Mouse (Mus musculus): ENCODE results near the gene Gstt1. TPM values are rescaled to one million over a fixed set of nuclear protein-coding genes. Genes with fewer than 3 reads are reported as not detected.
"Not testable (repeated sequence)": the region's sequence is repeated elsewhere in the genome, so short reads cannot be mapped to it uniquely, and the experiment has no call there.

Gstt1 gene
- 3.9 and 4.2 TPM in 2 replicates for polyA plus RNA-seq (2016; fragmentation: Nextera tagmentation; extraction: Ambion mirVana)

- peak within 1 kb of the TSS; percentile 59 for H3K9ac ChIP-seq
- H3K36me3 ChIP-seq, result no peaks in the 10 kb centered on the region
- H3K27ac ChIP-seq (ENCODE audit: poor library complexity, severe bottlenecking), result no peak within 1 kb of the TSS
- H3K4me1 ChIP-seq (replicated peaks), result peaks cover 20% of the 10 kb centered on the region
- peak within 1 kb of the TSS; percentile 91 for H3K4me2 ChIP-seq
- H3K4me3 ChIP-seq, result peak within 1 kb of the TSS; percentile 50
- no peaks in the 10 kb centered on the region for H3K9me3 ChIP-seq (replicated peaks)
- ATAC-seq (ENCODE audit: insufficient number of reproducible peaks, low FRiP score), result 0 out of 2 replicates have a peak, but pooled peaks have one; percentile 33
- H3K27me3 ChIP-seq (replicated peaks), result 0 out of 2 replicates have a peak, but pooled peaks cover 5% of the 10 kb centered on the region
- 2% methylated on average over 18 of the region's 18 CpGs for WGBS
These were observed at the start of gene Gstt1 for GRCm38 (mm10) chr10:75798176-75798696. Gene Gstt1 (minus strand): TSS chr10:75798584.

DNA sequence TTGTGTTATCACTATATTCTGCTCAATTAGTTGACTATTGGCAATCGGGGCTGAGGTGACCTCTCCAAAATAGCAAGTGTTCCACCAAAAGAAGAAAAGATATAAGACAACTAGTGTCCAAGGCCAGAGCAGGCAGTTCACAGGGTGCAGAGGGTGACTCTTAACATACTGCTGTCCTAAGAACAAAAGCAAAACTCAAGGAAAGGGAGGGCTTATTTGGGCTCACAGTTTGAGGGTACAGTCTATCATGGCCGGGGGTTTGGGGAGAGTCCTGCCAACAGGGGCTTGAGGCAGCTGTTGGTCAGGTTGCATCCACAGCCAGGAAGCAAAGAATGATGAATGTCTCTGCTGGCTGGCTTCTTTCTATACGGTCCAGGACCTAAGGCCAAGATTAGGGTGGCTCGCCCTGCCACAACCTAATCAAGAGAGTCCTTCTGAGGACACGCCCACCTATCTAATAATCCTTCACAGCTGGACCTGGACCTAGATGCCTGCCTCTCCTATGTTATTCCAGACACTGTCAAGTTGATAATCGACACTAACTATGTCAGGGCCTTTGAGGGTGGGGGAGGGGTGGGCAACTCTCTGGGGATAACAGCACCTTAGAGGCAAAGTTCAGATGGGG lies 47.0 kb upstream of the Gstt1 start:
- Histone ChIP-seq H3K4me2 (no peak overlapping the region), H3K36me3 (no peaks in the 10 kb centered on the region), H3K9me3 (replicated peaks) (no peaks in the 10 kb centered on the region), H3K27me3 (replicated peaks) (peaks cover 3% of the 10 kb centered on the region), H3K4me3 (no peak overlapping the region), H3K9ac (no peak overlapping the region), H3K4me1 (replicated peaks) (no peaks in the 10 kb centered on the region), H3K27ac (ENCODE audit: poor library complexity, severe bottlenecking) (no peak overlapping the region)
- 0 out of 2 replicates have a peak, but pooled peaks have one; percentile 24 for ATAC-seq (ENCODE audit: insufficient number of reproducible peaks, low FRiP score)
- 61% methylated on average over 6 of the region's 6 CpGs for WGBS

- H3K27ac ChIP-seq (ENCODE audit: poor library complexity, severe bottlenecking), result no peak overlapping the region
- H3K4me3 ChIP-seq, result no peak overlapping the region
- H3K9me3 ChIP-seq (replicated peaks), result no peaks in the 10 kb centered on the region
- peaks cover 6% of the 10 kb centered on the region for H3K27me3 ChIP-seq (replicated peaks)
- ATAC-seq (ENCODE audit: insufficient number of reproducible peaks, low FRiP score), result no peak
- H3K4me1 ChIP-seq (replicated peaks), result no peaks in the 10 kb centered on the region
- WGBS, result 57% methylated on average over 1 of the region's 1 CpGs
- no peak overlapping the region for H3K9ac ChIP-seq
- H3K36me3 ChIP-seq, result no peaks in the 10 kb centered on the region
- H3K4me2 ChIP-seq, result no peak overlapping the region
These were observed 46.4 kb upstream of the Gstt1 start for GRCm38 (mm10) chr10:75844800-75845199.

- not testable (repeated sequence) for H3K27ac ChIP-seq (ENCODE audit: poor library complexity, severe bottlenecking); H3K9me3 ChIP-seq (replicated peaks); ATAC-seq (ENCODE audit: insufficient number of reproducible peaks, low FRiP score); H3K4me3 ChIP-seq; H3K27me3 ChIP-seq (replicated peaks); H3K4me2 ChIP-seq; H3K36me3 ChIP-seq; H3K4me1 ChIP-seq (replicated peaks); H3K9ac ChIP-seq
- WGBS, result 81% methylated on average over 6 of the region's 6 CpGs
These were observed 45.5 kb upstream of the Gstt1 start for GRCm38 (mm10) chr10:75843898-75844297.

DNA sequence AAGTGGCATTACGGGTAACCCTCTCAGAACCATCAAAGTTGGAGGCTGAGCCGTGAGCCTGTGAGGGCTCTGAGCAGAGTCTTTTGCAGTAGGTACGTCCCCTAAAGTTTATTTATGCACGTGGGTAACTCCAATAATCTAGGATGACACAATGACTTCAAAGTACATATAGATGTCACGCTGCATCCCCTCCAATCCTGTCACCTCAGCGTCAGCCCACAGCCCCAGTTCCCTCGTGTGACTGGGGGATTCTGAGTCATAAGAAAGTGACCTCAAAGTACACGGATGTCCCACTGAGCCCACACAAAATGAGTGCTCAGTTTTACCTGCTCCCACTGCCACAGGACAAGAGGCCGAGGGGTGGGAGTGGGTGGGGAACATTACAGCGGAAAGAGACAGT lies 40.7 kb upstream of the Gstt1 start:
- no peak for ATAC-seq (ENCODE audit: insufficient number of reproducible peaks, low FRiP score)
- Histone ChIP-seq H3K27ac (ENCODE audit: poor library complexity, severe bottlenecking) (no peak overlapping the region), H3K9ac (no peak overlapping the region), H3K27me3 (replicated peaks) (peaks cover 6% of the 10 kb centered on the region; the same call in 1 of the 2 replicates), H3K4me3 (no peak overlapping the region), H3K4me1 (replicated peaks) (peaks cover 21% of the 10 kb centered on the region), H3K36me3 (no peaks in the 10 kb centered on the region), H3K4me2 (no peak overlapping the region), H3K9me3 (replicated peaks) (no peaks in the 10 kb centered on the region)
- WGBS, result 83% methylated on average over 10 of the region's 10 CpGs

DNA sequence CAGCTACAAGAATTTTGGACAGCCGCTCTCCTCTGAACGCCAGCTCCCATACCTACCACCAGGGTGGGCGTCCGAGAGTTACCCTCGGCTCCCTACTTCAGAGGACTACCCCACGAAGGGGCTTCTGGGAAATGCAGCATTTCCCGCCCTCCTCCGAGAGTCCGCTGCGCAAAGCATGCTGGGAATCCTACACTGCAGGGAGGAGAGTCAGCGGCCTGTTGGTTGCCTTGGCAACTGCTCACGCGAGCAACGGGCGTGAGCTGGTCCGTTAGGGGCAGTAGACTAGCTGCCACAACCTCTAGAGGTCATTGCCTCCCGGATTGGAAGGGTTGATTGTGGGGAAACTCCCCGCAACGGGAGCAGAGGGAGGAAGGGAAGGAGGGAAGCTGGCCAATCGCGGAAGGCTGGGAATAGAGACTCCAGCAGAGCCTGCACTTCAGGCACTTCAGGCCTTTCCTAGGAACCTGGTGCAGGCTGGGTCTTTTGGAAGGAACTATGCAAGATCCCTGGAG lies 38.9 kb upstream of the Gstt1 start, which contains the start of gene Gstt2:
TSS of gene Gstt2 (minus strand) at position 177 of the 512 bp plus-strand sequence.
- Histone ChIP-seq H3K4me1 (replicated peaks) (peaks cover 21% of the 10 kb centered on the region), H3K36me3 (no peaks in the 10 kb centered on the region), H3K4me3 (peak within 1 kb of the TSS; percentile 44), H3K27ac (ENCODE audit: poor library complexity, severe bottlenecking) (peak within 1 kb of the TSS; percentile 84), H3K4me2 (peak within 1 kb of the TSS; percentile 78), H3K9me3 (replicated peaks) (no peaks in the 10 kb centered on the region), H3K27me3 (replicated peaks) (peaks cover 6% of the 10 kb centered on the region), H3K9ac (peak within 1 kb of the TSS; percentile 66)
- peak; percentile 90 for ATAC-seq (ENCODE audit: insufficient number of reproducible peaks, low FRiP score)
- WGBS, result under 1% methylated on average over 21 of the region's 21 CpGs

DNA sequence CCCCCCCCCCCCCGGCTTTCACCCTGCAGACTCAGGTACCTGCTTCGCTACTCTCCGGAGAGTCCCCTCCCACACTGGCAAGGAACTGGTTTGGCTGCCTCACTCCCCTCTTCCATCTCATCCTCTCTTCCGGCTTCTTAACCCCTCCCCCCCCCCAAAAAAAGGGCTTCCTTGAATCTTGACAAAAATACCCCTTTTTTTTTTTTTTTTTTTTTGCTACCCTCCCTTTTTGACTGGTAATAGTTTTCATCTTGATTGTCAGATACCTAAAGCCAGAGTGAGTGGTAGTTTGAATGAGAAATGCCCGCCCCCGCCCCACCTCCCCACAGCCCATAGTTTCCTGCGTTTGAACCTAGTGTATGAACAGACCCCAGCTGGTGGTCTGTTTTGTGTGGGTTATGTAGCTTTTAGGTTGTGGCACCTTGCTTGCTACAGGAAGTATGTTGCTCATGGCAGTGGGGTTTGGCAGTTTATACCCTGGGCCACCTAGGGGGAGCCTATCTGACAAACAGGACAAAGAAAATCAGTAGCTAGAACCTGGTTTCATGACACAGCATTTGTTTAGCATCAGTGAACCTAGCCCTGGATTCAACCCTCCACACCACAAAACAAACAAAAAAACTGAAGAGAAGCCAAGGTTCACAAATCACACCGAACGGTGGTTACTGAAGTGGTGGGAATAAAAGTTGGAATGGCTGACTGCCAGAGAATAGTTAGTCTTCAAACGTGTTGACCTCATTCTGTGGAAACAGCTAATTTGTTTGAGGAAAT lies 37.6 kb upstream of the Gstt1 start:
- Histone ChIP-seq H3K27ac (ENCODE audit: poor library complexity, severe bottlenecking) (no peak overlapping the region), H3K36me3 (no peaks in the 10 kb centered on the region), H3K4me1 (replicated peaks) (peaks cover 21% of the 10 kb centered on the region), H3K4me2 (peak overlapping the region; percentile 81), H3K4me3 (peak overlapping the region; percentile 30), H3K27me3 (replicated peaks) (peaks cover 6% of the 10 kb centered on the region), H3K9ac (peak overlapping the region; percentile 26; the same call in 1 of the 2 replicates), H3K9me3 (replicated peaks) (no peaks in the 10 kb centered on the region)
- WGBS, result 34% methylated on average over 6 of the region's 10 CpGs
- no peak for ATAC-seq (ENCODE audit: insufficient number of reproducible peaks, low FRiP score)

GRCm38 (mm10) chr10:75835307-75835706 lies 36.9 kb upstream of the Gstt1 start:
- H3K4me2 ChIP-seq, result peak overlapping the region; percentile 81
- peaks cover 21% of the 10 kb centered on the region for H3K4me1 ChIP-seq (replicated peaks)
- under 1% methylated on average over 10 of the region's 10 CpGs for WGBS
- H3K4me3 ChIP-seq, result peak overlapping the region; percentile 30
- peaks cover 1% of the 10 kb centered on the region for H3K27me3 ChIP-seq (replicated peaks)
- peak overlapping the region; percentile 26; the same call in 1 of the 2 replicates for H3K9ac ChIP-seq
- no peak overlapping the region for H3K27ac ChIP-seq (ENCODE audit: poor library complexity, severe bottlenecking)
- no peak for ATAC-seq (ENCODE audit: insufficient number of reproducible peaks, low FRiP score)
- H3K36me3 ChIP-seq, result no peaks in the 10 kb centered on the region
- H3K9me3 ChIP-seq (replicated peaks), result no peaks in the 10 kb centered on the region

DNA sequence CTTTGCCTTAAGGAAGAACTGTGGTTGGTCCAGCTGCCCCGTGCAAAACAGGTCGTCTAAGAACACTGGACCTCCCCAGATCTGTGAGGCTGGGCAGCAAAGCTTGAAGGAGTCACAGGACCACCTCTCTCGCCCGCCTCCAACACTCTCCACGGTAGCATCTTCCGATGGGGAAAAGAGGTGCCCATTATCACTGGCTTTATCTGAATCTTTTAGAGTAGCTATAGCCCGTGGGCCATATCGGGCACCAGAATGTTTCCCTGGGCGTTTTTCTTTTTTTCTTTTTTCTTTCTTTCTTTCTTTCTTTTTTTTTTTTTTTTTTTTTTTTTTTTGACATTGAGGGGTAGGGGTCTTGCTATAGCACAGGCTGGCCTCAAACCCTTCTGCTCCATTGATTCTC lies 36.3 kb upstream of the Gstt1 start:
- H3K4me1 ChIP-seq (replicated peaks), result peaks cover 21% of the 10 kb centered on the region
- peak overlapping the region; percentile 81 for H3K4me2 ChIP-seq
- H3K4me3 ChIP-seq, result peak overlapping the region; percentile 47
- peak overlapping the region; percentile 68 for H3K9ac ChIP-seq
- H3K9me3 ChIP-seq (replicated peaks), result no peaks in the 10 kb centered on the region
- H3K36me3 ChIP-seq, result no peaks in the 10 kb centered on the region
- ATAC-seq (ENCODE audit: insufficient number of reproducible peaks, low FRiP score), result no peak
- no peaks in the 10 kb centered on the region; the same call in 1 of the 2 replicates for H3K27me3 ChIP-seq (replicated peaks)
- 4% methylated on average over 9 of the region's 9 CpGs for WGBS
- H3K27ac ChIP-seq (ENCODE audit: poor library complexity, severe bottlenecking), result no peak overlapping the region

DNA sequence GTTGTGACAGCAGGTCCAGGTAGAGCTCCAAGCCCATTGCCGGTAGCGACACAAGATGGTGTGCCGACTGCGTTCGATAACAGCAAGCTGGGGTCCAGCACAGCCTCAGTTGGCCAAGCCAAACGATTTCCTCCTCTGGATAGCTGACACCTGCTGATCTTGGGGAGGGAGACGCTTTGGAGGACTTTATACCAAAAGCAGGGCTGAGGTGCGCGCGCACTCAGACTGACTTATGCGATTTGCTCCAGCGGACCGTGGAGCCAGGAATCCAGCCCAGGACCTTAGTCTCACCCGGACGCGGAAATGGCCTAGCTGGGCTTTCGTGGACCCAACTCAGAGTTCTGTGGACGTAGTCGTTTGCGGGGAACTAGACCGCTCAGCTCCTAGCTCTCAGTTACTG lies 35.9 kb upstream of the Gstt1 start:
- ATAC-seq (ENCODE audit: insufficient number of reproducible peaks, low FRiP score), result 0 out of 2 replicates have a peak, but pooled peaks have one; percentile 10
- Histone ChIP-seq H3K4me3 (peak overlapping the region; percentile 47), H3K36me3 (no peaks in the 10 kb centered on the region), H3K9me3 (replicated peaks) (no peaks in the 10 kb centered on the region), H3K4me2 (peak overlapping the region; percentile 81), H3K4me1 (replicated peaks) (peaks cover 21% of the 10 kb centered on the region), H3K27me3 (replicated peaks) (no peaks in the 10 kb centered on the region; the same call in 1 of the 2 replicates), H3K9ac (peak overlapping the region; percentile 68), H3K27ac (ENCODE audit: poor library complexity, severe bottlenecking) (no peak overlapping the region)
- WGBS, result under 1% methylated on average over 21 of the region's 21 CpGs
